Mouse (Mus musculus): ENCODE measurements around the gene Ddx19a. TPM values are rescaled to one million over a fixed set of nuclear protein-coding genes. Genes with fewer than 3 reads are reported as not detected.

Gene Ddx19a
- polyA plus RNA-seq (2017; shearing (Covaris generic)) = 15.4 TPM

DNA sequence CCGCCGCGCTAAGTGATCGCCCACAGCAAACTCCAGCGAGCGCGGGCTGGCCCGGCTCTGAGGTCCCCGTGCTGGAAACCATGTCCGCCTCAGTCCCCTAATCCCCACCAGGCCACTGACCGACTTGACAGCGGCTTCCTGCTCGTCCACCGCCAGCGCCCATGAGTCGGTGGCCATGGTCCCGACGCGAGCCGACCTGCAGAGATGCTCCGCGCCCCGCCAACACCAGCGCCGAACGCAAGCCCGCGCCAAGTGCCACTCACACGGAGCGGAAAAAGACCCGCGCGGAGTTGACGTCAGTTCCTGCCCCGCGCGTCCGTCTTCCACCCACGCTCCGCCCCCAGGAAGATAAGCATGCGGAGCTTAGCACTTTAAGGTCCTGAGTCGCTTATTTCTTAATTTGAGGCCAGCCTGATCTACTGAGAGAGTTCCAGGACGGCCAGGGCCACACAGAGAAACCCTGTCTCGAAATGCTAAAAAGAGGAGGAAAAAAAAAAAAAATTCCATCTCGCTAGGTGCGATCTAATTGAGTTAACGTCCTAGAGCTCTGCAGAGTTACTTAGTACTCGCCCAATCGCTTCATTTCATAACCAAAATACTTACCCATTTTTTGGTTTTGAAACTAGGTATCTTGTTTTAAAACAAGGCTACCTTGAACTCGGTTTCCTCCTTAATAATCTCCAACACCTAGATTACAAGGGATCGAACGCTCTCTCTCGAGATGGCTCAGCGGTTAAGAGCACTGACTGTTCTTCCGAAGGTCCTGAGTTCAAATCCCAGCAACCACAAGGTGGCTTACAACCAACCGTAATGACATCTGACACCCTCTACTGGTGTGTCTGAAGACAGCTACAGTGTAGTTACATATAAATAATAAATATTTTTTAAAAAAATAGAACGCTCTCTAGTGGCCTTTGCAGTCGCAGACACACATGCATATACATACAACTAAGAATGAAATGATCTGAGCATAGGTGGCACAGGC is at the start of gene Ddx19a:
Gene Ddx19a (minus strand): TSS at position 254 of the 985 bp plus-strand sequence.

DNA sequence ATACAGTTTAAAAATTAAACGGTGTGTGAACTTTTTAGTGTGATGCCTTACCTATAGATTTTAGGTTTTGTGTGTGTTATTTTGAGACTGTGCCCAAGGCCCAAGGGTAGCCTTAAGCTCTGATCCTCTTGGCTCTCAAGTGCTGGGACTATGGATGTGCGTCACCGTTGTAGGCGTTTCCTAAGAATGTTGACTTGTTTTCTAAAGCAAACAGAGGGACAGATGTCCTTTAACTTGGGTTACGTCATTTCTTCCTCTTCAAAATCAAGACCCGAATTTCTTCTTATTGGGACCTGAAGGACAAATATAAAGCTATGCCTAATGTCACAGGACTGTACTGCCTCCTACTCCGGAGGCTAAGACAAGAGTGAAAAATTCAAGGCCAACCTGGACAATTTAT is 35.3 kb upstream of the Ddx19a start, which contains the start of gene Aars:
Gene Aars (plus strand): TSS at position 229 of the 400 bp plus-strand sequence.

DNA sequence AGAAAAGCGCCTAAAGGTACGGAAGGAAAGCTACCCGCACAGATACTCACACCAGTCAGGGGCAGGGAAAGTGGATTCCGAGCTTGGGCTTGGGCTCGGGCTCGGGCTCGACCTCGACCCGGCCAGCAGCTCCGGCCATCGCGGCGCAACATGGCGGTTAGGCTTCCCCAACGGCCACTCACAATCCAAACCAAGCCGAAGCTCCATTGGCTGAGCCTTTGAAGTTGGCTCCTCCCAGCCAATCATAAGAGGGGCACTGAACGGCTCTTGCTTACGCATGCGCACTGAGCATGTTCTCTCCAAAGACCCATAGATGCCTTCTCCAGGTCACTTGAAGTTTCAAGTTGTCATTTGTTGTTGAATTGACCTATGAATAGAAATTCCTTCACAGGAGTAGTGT is 34.0 kb upstream of the Ddx19a start, which contains the start of gene Ddx19b:
Gene Ddx19b (minus strand): TSS at position 180 of the 400 bp plus-strand sequence.

Other genes starting within 250 kb of the Ddx19a start
- gene Il34, start 191.9 kb downstream of the Ddx19a start, polyA plus RNA-seq (2017; shearing (Covaris generic)) = not detected
- 51.9 TPM for gene Cog4, start 151.2 kb downstream of the Ddx19a start, polyA plus RNA-seq (2017; shearing (Covaris generic))
- gene Sf3b3, start 151.0 kb downstream of the Ddx19a start, polyA plus RNA-seq (2017; shearing (Covaris generic)) = 145 TPM
- gene Fuk, start 95.3 kb downstream of the Ddx19a start, polyA plus RNA-seq (2017; shearing (Covaris generic)) = 5.9 TPM
- 7.0 TPM for gene St3gal2, start 77.9 kb downstream of the Ddx19a start, polyA plus RNA-seq (2017; shearing (Covaris generic))
- gene Ddx19b, start 34.0 kb upstream of the Ddx19a start, polyA plus RNA-seq (2017; shearing (Covaris generic)) = 17.0 TPM
- gene Aars, start 35.3 kb upstream of the Ddx19a start, polyA plus RNA-seq (2017; shearing (Covaris generic)) = 46.6 TPM
- gene Exosc6, start 58.5 kb upstream of the Ddx19a start, polyA plus RNA-seq (2017; shearing (Covaris generic)) = 21.2 TPM
- gene Clec18a, start 94.6 kb upstream of the Ddx19a start, polyA plus RNA-seq (2017; shearing (Covaris generic)) = not detected
- 18.8 TPM for gene Pdpr, start 96.8 kb upstream of the Ddx19a start, polyA plus RNA-seq (2017; shearing (Covaris generic))